ENCODE assay signal across 10 mouse cellular contexts in genomic region chr11:120355277-120356039, GRCm38 (mm10). TPM values are rescaled to one million over a fixed set of nuclear protein-coding genes. Genes with fewer than 3 reads are reported as not detected.
A peak's percentile ranks its signal among the peaks of the same experiment; 100 is the strongest.
DNase-seq lines count a peak whose midpoint lies in the region; ATAC-seq and TF ChIP-seq lines count a peak whose summit lies in the region.
"Had no signal": no experiment of that assay in that cellular context is flagged by ENCODE, and none has a peak within 500 bp of the region (broad histone marks: within the 10 kb centered on the region; RNA-seq: fewer than 3 reads in every experiment).

No protein-coding gene starts in this region.

- H3K4me1 ChIP-seq in heart, embryonic 13.5 days = peaks cover 98% of the 10 kb centered on the region
- H3K4me1 ChIP-seq in lung, postnatal 0 days (ENCODE audit: insufficient read depth, low read depth, low read length) = peaks cover 33% of the 10 kb centered on the region
- H3K4me1 ChIP-seq in small intestine, adult 2 months (ENCODE audit: control insufficient read depth, insufficient read depth, insufficient read length, low read length) = peaks cover 41% of the 10 kb centered on the region

- H3K27me3 ChIP-seq in heart, embryonic 13.5 days (replicated peaks) = no peaks in the 10 kb centered on the region
- no peaks in the 10 kb centered on the region for H3K27me3 ChIP-seq in lung, postnatal 0 days (replicated peaks; ENCODE audit: insufficient read depth, low read length)
- no peaks in the 10 kb centered on the region for H3K27me3 ChIP-seq in small intestine, adult 2 months (ENCODE audit: control insufficient read depth, insufficient read depth, low read length)
- H3K27me3 ChIP-seq: embryonic facial prominence, embryonic 15.5 days had no signal

- no peak for TF ChIP-seq POLR2A in small intestine, adult 2 months (IDR thresholded peaks at IDR 0.05; ENCODE audit: low read depth, low read length)

- no peak for ATAC-seq in heart, embryonic 13.5 days (ENCODE audit: extremely low read depth, insufficient number of reproducible peaks, low FRiP score, low TSS enrichment)
- ATAC-seq in lung, postnatal 0 days = no peak

- no peak overlapping the region for H3K4me3 ChIP-seq in heart, embryonic 13.5 days
- H3K4me3 ChIP-seq in lung, postnatal 0 days (ENCODE audit: low read depth, low read length) = no peak overlapping the region
- H3K4me3 ChIP-seq in small intestine, adult 2 months (ENCODE audit: low read depth, low read length) = no peak overlapping the region
- H3K4me3 ChIP-seq: embryonic facial prominence, embryonic 15.5 days had no signal

- TF ChIP-seq EP300 in lung, postnatal 0 days (IDR thresholded peaks at IDR 0.05) = no peak

- peak overlapping the region; percentile 37; the same call in 1 of the 2 replicates for H3K9ac ChIP-seq in heart, embryonic 13.5 days
- no peak overlapping the region for H3K9ac ChIP-seq in lung, postnatal 0 days (replicated peaks; ENCODE audit: low read depth)
- H3K9ac ChIP-seq: embryonic facial prominence, embryonic 15.5 days had no signal

- peak overlapping the region; percentile 32; the same call in 1 of the 2 replicates for H3K4me2 ChIP-seq in heart, embryonic 13.5 days
- H3K4me2 ChIP-seq in lung, postnatal 0 days (replicated peaks; ENCODE audit: low read depth, low read length) = no peak overlapping the region
- H3K4me2 ChIP-seq: embryonic facial prominence, embryonic 15.5 days had no signal

- intact Hi-C loops in heart, postnatal 14 days (cut with DNase I) = loop anchor here (2.0 kb wide), 1 partner anchor 13 kb away; no protein-coding TSS in a partner anchor

- H3K36me3 ChIP-seq in heart, embryonic 13.5 days = peaks cover 9% of the 10 kb centered on the region; the same call in 1 of the 2 replicates
- H3K36me3 ChIP-seq in lung, postnatal 0 days (ENCODE audit: insufficient read depth, low read length) = no peaks in the 10 kb centered on the region
- H3K36me3 ChIP-seq in small intestine, adult 2 months (ENCODE audit: control insufficient read depth, insufficient read depth, low read length) = no peaks in the 10 kb centered on the region
- H3K36me3 ChIP-seq: embryonic facial prominence, embryonic 15.5 days had no signal

- 44% methylated on average over 5 of the region's 5 CpGs for WGBS in heart, embryonic 13.5 days
- WGBS in lung, postnatal 0 days = 35% methylated on average over 5 of the region's 5 CpGs
- WGBS in small intestine, adult 2 months = 46% methylated on average over 5 of the region's 5 CpGs

- no peak for TF ChIP-seq CTCF in lung, postnatal 0 days (IDR thresholded peaks at IDR 0.05)
- TF ChIP-seq CTCF in small intestine, adult 2 months (IDR thresholded peaks at IDR 0.05; ENCODE audit: extremely low read depth, insufficient read length, insufficient replicate concordance, low read depth, low read length) = no peak

- no peak for DNase-seq in heart, postnatal 14 days
- DNase-seq in lung, postnatal 0 days (ENCODE audit: low spot score) = peak; percentile 48
- no peak for DNase-seq in lung, postnatal 25 days (ENCODE audit: low spot score)
- peak; percentile 38 for DNase-seq in induced T-regulatory cell, adult 2 months (ENCODE audit: low read depth)
- no peak for DNase-seq in cerebellum, postnatal 25 days
- DNase-seq in cerebellum, adult 18-20 months = no peak

- H3K9me3 ChIP-seq in heart, embryonic 13.5 days = no peaks in the 10 kb centered on the region
- no peaks in the 10 kb centered on the region for H3K9me3 ChIP-seq in lung, postnatal 0 days (ENCODE audit: low read length)
- H3K9me3 ChIP-seq: embryonic facial prominence, embryonic 15.5 days had no signal

- peak overlapping the region; percentile 100 for H3K27ac ChIP-seq in heart, embryonic 13.5 days (replicated peaks)
- H3K27ac ChIP-seq in lung, postnatal 0 days (ENCODE audit: low read length) = 0 out of 2 replicates have a peak overlapping the region, but pooled peaks have one; percentile 14
- 0 out of 2 replicates have a peak overlapping the region, but pooled peaks have one; percentile 18 for H3K27ac ChIP-seq in small intestine, adult 2 months (ENCODE audit: insufficient read depth, low read depth, low read length)
- H3K27ac ChIP-seq: embryonic facial prominence, embryonic 15.5 days had no signal

RNA-seq across cellular contexts. Expression of gene Fscn2, which starts 5.9 kb away (rescaled TPM):
- polyA plus RNA-seq in heart, embryonic 13.5 days (2015; fragmentation: Nextera tagmentation; extraction: Ambion mirVana) = 0.31 and 0.50 TPM in 2 replicates
- total RNA-seq in heart, postnatal 14 days (2021) = not detected
- polyA plus RNA-seq in lung, postnatal 0 days (2015; fragmentation: Nextera tagmentation; extraction: Ambion mirVana) = 0.36 and 0.74 TPM in 2 replicates
- not detected in 2 replicates for polyA plus RNA-seq in small intestine, adult 2 months (2012; rRNA removed)
- total RNA-seq: left cerebral cortex, postnatal 10 days had no signal

RNA-seq across cellular contexts. Expression of gene Actg1, which starts 7.1 kb away (rescaled TPM):
- polyA plus RNA-seq in heart, embryonic 13.5 days (2015; fragmentation: Nextera tagmentation; extraction: Ambion mirVana) = 1,234 and 1,290 TPM in 2 replicates
- 100 to 1,000 TPM; 451 to 520 TPM for total RNA-seq in heart, postnatal 14 days (2021)
- polyA plus RNA-seq in lung, postnatal 0 days (2015; fragmentation: Nextera tagmentation; extraction: Ambion mirVana) = 1,989 and 2,317 TPM in 2 replicates
- 927 and 1,318 TPM in 2 replicates for polyA plus RNA-seq in small intestine, adult 2 months (2012; rRNA removed)

RNA-seq across cellular contexts. Expression of gene Faap100, which starts 23.1 kb away (rescaled TPM):
- 29.1 and 33.5 TPM in 2 replicates for polyA plus RNA-seq in heart, embryonic 13.5 days (2015; fragmentation: Nextera tagmentation; extraction: Ambion mirVana)
- 10 to 100 TPM; 19.0 to 19.6 TPM for total RNA-seq in heart, postnatal 14 days (2021)
- polyA plus RNA-seq in lung, postnatal 0 days (2015; fragmentation: Nextera tagmentation; extraction: Ambion mirVana) = 18.1 and 19.6 TPM in 2 replicates
- 32.0 and 49.2 TPM in 2 replicates for polyA plus RNA-seq in small intestine, adult 2 months (2012; rRNA removed)

Comparison
In these comparisons a context has a peak if more than half of its experiments do, and no peak if none do; other contexts are left out.
1. DNase-seq: peak in lung, postnatal 0 days (single experiment) and induced T-regulatory cell, adult 2 months (single experiment); none in heart, postnatal 14 days (0 of 2), lung, postnatal 25 days (single experiment), cerebellum, postnatal 25 days (0 of 2) and cerebellum, adult 18-20 months (0 of 2).
2. H3K27ac ChIP-seq: peak in every context shown above with its lines; median percentile 100 in heart, embryonic 13.5 days; 18 in small intestine, adult 2 months; 14 in lung, postnatal 0 days.